Mouse (Mus musculus) c-Kit-positive CD71-positive TER-119-positive erythroid progenitor cells, embryonic 14.5 days (primary cell): ENCODE data around the gene Mex3d.

ENCODE experiments used
- DNase-seq: peaks from one replicate; pipeline ENCODE4 v3.0.0-alpha.2; 2013; ENCODE audit warnings: low spot score

The Mex3d gene

GRCm38 (mm10) chr10:80386735-80387471, 556 bp downstream of the Mex3d start:
- DNase-seq = no peak

DNA sequence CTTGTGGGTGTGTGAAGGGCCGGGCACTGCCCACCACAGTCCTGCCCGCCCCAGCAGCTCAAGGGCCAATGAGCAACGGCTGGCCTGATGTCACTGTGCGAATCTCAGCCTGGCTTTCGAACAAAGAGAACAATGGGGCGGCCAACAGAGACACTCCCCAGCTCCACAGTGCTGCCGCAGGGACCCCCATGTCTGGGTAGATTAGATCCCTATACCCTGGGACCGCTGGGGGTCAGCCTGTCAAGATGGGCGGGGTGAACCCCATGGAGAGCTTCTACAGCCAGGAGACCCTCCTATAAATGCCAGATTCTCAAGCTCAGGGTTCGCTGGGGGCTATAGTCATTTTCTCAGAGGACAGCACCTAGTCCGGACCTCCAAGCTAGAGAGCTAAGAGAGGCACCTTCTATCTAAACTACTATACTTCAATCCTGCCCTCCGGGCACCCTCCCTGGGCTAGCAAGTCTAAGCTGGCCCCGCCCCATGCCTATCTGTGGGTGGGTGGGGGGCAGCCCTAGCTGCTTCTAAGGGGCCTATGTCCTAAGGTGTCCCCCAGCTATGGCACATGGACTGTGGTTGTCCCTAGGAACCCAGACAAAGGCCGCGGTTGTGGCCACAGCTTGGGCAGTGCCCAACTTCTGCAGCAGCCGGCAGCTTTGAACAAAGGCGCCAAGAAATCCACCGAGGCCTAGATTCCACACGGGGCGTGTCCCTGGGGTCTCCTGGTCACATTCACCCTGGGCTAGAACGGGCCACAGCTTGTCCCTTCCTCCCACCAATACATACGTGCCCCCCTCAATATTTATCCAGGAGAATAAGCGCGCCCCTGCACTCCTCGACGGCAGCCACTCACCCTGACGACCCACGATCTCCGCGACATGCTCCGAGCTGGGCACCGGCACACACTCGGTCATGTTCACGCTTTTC, 1.4 kb downstream of the Mex3d start:
- DNase-seq = no peak

DNA sequence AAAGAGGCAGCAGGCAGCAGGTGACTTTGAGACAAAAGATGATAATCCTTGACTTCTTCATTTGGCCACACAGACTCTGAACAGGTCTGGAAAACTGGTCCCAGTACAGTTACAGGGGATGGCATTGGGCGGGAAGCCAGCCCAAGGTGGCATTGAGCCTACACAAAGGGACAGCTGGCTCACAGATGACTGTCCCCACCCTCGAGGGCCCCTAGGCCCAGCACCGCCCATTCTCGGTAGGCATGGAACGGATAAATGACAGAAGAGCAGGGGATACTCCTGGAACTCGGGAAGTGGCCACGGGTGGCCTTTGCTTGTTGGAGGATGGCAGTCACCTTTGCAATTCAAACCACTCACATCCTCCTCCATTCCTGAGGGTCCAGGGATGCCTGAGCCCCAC, 2.1 kb downstream of the Mex3d start:
- peak; percentile 26 for DNase-seq

- peak; percentile 73 for DNase-seq
Measured at GRCm38 (mm10) chr10:80384709-80385108, 2.8 kb downstream of the Mex3d start.

DNA sequence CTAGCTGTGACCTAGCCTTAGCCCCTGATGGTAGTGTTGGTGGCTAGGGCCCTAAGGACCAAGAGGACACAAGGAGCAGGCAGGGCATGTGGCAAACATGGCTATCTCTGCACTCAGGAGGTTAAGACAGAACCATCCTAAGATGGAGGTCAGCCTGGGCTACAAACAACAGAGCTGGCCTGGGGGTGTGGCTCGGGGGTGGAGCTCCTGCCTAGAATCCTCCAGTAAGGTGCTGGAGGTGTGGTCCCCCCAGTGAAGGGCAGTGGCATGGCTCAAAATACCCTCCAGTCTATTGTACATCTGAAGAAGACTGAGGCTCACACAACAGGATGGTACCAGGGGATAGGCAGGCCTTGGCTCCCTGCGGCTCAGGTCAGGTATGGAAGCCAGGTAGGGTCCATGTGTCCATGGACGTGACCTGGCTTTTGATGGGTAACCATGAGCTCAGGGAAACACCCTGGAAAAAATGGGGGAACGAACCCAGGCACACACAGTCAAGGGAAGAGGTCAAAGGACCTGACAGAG, 3.3 kb downstream of the Mex3d start:
- peak; percentile 23 for DNase-seq

DNA sequence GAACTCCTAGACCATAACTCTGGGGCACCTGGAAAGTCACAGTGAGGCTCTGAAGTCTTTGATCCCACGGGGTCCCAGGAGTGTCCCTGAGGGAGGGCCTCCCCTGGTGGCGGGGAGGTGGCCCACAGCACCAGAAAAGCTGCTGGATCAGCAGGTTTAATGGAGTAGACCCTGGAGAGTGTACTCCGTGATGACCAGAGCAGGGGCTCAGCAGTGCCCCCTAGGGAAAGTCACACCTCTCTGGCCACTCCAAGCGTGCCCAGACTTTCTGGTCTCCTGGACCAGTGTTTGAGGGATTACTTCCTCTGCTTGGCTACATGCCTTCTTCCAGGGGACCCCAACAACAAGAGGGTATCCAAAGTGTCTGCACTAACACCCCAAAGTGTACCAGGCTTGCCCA, 4.0 kb downstream of the Mex3d start:
- no peak for DNase-seq

DNA sequence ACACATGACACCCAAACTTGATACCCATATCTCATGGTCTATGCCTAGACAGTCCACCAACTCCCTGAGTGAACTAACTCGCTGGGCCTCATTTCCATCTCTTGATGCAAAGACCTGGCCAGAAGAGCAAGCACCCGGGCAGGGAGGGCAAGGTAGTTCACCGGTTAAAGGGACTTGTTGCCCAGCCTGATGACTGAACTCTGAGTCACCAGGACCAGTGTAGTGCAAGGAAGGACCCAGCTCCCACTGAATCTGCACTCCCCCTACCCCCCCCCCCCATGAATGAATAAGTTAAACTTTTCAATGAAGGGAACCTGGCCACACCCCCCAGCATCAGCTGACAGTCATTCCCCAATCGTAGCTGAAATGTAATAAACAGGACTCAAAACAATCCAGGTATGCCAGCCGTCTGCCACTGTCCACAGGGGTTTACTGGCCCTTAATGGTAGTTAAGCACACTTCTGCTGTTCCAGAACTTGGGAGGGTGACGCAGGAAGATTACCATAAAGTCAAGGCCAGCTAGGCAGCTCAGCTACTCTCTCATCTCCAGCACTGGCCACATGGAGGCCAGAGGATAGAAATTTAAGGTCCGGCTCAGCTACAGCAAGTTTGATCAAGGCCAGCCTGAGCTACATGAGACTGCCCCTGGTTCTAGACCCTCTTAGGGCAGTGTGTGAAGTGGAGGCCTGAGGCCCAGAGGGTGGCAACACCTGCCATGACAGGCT, 4.7 kb downstream of the Mex3d start:
- no peak for DNase-seq

DNA sequence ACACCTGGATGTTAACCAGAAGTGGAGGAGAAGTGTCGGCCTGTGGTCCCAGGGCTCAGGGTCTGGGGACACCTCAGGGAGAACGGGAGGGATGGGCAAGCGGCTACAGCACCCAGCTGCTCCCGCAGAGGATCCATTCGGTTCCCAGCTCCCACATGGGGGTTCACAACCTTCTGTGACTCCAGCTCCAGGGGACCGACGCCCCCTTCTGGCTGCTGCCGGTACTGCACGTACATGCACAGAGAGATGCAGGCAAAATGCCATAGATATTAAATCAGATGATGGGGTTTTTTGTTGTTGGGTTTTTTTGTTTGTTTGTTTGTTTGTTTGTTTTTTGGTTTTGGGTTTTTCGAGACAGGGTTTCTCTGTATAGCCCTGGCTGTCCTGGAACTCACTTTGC, 9.7 kb downstream of the Mex3d start:
- DNase-seq = no peak

GRCm38 (mm10) chr10:80376160-80376559, 11.3 kb downstream of the Mex3d start:
- peak; percentile 91 for DNase-seq

DNA sequence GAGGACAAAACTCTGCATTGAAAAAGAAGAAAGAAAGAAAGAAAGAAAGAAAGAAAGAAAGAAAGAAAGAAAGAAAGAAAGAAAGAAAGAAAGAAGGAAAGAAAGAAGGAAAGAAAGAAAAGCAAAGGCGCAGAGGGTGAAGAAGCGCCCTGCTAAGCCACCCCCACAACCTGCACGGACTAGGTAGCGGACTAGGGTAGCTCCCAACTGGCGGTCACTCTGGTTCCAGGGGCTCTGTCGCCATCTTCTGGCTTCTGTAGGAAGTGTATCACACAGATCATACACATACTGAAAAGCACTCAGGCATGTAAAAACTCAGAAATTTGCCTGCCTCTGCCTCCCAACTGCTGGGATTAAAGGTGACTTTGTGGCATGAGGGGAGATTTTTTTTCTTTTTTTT, 13.4 kb downstream of the Mex3d start:
- DNase-seq = peak; percentile 73

GRCm38 (mm10) chr10:80372706-80373105, 14.8 kb downstream of the Mex3d start:
- DNase-seq = no peak

DNA sequence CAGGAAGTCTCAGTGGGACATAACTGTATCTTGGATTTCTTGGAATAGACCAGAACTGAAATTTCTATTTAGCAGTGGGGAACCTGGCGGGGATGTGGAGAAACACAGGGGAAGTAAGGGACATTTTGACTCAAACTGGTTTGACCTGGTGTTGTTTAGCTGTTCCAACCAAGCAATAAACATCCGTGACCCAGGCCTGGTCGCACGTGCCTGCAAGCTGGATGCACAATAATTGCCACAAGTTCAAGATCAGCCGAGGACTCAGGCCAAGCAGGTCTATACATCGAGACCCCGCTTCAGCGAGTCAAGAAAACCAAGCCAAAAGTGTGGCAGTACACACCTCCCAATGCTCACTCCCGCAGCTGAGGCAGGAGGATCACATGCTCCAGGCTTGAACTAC, 15.5 kb downstream of the Mex3d start:
- DNase-seq = no peak

DNA sequence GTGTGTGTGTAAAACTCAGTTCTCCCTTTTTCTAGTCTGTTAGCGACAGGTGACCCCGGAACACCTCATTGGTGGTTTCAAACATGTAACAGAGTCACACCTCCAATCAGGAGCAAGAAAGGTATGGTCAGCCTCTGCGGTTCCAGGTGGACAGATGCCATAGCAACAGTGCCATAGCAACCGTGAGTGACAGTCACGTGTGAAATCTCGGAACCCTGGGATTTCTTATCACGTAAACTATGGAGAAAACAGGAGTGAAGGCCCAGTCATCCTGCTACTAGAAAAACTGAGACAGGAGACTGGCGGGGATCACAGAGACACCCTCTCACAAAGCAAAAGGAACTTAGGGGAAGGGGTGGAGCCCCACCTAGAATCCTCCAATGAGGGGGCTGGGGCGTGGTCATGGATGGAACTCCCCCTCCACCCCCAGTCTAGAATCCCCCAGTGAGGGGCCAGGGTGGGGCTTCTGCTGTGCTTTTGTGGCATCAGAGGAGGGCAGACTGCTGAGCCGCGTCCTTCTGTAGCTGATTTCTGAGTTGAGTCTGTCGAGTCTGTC, 16.0 kb downstream of the Mex3d start:
- DNase-seq = no peak

DNA sequence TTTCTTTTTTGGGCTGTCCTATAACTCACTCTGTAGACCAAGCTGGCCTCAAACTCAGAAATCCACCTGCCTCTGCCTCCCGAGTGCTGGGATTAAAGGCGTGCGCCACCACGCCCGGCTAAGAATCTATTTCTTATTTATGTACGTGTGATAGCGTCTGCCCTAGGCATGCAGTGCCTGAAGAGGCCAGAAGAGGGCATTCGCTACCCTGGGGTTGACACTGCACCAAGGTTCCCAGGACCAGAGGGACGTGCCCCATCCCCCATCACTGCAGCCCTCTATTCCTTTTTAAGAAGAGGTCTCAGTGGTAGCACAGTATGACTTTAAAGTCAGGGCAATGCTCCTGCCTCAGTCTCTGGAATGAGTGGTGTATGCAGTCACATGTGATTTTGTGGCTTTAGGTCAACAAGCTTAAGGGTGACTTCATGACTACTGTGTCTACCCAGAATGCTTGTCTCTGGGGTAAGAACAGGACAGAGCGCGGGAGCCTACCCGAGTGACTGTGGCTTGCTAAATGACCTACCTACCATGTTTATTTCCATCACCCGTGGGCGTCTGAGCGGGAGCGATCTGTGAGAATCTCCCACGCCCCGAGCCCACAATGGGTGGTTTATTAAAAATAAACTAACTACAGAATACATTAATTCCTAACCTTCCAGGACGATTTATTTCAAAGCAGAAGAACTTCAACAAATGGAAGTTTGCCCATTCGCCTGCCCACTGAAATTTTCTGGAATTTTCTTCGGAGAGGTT, 17.3 kb downstream of the Mex3d start:
- DNase-seq = no peak

DNA sequence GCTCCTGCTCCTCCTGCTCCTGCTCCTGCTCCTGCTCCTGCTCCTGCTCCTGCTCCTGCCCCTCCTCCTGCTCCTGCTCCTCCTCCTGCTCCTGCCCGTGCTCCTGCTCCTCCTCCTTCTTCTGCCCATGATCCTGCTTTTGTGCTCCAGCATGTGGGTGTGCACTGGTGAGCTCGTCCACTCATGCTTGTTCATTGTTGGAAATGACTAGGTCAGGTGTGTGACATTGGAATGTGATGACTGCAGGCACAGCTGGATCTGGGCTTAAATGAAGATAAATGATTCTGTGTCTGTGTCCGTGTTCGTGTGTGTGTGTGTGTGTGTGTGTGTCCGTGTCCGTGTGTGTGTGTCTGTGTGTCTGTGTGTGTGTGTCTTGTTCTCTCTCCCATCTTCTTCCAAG, 19.1 kb downstream of the Mex3d start:
- no peak for DNase-seq

GRCm38 (mm10) chr10:80367954-80368353, 19.5 kb downstream of the Mex3d start:
- DNase-seq = no peak

- DNase-seq = no peak
Measured at GRCm38 (mm10) chr10:80365736-80366135, 21.7 kb downstream of the Mex3d start.

DNA sequence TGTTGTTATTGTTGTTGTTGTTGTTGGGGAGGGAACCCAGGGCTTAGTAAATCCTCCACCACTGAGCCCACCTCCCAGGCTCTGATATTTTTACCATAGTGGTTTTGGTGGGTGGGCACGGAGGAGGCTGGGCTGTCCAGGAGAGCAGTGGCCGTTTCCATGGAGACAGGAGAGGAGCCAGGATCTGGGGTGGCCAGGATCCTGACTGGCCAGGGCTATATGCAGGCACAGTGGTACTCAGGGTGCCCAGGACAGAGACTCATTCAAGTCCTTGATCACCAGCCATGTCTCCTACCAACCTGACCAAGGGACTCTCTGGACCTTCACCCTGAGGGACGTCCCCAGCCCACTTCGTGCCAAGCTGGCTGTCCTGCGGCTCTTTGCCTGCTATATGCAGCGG, 23.7 kb downstream of the Mex3d start:
- DNase-seq = no peak

GRCm38 (mm10) chr10:80357994-80358639, 29.3 kb downstream of the Mex3d start:
- no peak for DNase-seq

GRCm38 (mm10) chr10:80357336-80357735, 30.1 kb downstream of the Mex3d start:
- DNase-seq = no peak

DNA sequence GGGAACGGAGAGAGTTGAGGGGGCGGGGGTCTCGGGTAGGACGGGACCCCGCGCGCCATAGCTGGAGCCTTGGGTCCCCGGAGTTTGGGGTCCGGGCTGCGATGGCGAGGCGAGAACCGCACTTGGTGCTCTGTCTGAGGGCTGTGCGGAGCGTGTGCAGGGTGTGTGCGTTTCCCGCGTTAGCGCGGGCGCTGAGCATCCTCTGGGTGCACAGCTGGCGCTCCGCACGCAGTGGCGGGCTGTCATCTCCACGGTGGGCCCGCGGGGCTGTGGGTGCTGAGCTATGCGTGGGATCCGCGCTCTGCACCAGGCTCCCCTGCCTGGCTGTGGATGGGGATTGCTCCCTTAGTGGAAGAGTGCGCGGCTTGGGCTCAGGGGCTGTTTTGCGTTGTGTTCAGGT, 30.7 kb downstream of the Mex3d start:
- DNase-seq = no peak
